Mouse (Mus musculus) T-cell, adult 66 days (primary cell): ENCODE measurements around the gene Xkr7. TPM values are rescaled to one million over a fixed set of nuclear protein-coding genes. Genes with fewer than 3 reads are reported as not detected.

Experiments
- total RNA-seq, 2 experiments: library from RNA; stranded (reverse); gene quantifications; 3 replicates in 1 of 2; 4 replicates in 1 of 2; pipeline ENCODE4 v1.2.4; 2023

Gene Xkr7
- total RNA-seq, result not detected

DNA sequence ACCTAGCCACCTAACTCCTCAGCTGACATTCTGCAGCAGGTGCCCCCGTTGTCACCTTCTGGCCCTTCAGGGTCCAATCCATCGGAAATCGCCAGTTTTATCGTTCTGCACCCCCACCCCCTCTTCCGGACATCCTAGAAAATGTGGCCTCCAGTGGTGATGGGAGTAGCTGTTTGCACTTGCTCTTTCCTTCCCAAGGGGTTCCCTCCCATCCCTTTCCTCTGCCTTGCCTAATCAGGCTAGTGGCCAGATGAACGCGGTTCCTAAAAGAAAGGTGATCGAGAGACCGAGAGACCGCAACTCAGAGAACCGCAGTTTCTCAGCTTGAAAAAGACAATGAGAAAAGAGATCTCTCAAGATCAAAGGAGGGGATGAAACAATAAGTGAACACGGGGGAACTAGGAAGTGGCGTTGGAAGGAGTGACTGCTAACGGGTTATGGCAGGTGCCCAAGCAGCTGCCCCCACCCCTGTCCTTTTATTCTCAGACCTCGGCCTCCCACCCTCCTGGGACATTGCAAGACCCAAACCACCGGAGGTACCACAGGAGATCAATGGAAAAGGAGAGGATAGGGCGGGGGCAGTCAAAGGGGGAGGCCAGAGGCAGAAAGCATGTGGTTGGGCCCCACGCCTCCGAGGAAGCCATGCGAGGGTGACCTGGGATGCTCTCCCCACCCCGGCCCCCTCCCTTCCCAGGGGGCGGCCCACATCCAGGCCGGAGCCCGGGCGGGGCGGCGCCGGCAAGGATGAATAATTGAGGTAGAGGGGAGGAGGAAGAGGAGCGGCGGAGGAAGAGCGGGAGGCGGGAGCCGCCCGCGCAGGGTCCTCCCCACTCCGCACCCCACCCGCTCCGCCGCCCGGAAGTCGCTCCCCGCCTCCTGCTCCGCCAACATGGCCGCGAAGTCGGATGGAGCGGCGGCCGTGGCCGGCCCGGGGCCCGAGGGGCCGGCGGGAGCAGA lies at the start of gene Xkr7:
TSS of gene Xkr7 (plus strand) at position 727 of the 957 bp plus-strand sequence.

GRCm38 (mm10) chr2:153014758-153015593 lies 16.7 kb upstream of the Xkr7 start, which contains the start of gene Pdrg1:
Gene Pdrg1, minus strand, starts transcription at chr2:153015427.

GRCm38 (mm10) chr2:153065747-153066508 lies 34.3 kb downstream of the Xkr7 start, which contains the start of gene Ccm2l:
Gene Ccm2l, plus strand, starts transcription at chr2:153065955.

Other genes with a start within 250 kb of the Xkr7 start
- gene Bcl2l1, start 200.1 kb upstream of the Xkr7 start, total RNA-seq, result 10 to 100 TPM; 24.9 to 30.8 TPM
- gene Tpx2, start 183.9 kb upstream of the Xkr7 start, total RNA-seq, result 1 to 10 TPM; 2.6 to 3.5 TPM
- gene Mylk2, start 120.5 kb upstream of the Xkr7 start, total RNA-seq, result not detected
- gene Foxs1, start 98.6 kb upstream of the Xkr7 start, total RNA-seq, result not detected
- gene Dusp15, start 80.2 kb upstream of the Xkr7 start, total RNA-seq, result not detected
- gene Ttll9, start 69.4 kb upstream of the Xkr7 start, total RNA-seq, result not detected
- 100 to 1,000 TPM; 102 to 111 TPM for gene Pdrg1, start 16.4 kb upstream of the Xkr7 start, total RNA-seq
- under 1 TPM in 1 of 2 experiments, not detected in 1; 0.41 TPM for gene Ccm2l, start 34.1 kb downstream of the Xkr7 start, total RNA-seq
- 1 to 10 TPM; 3.0 to 4.2 TPM for gene Hck, start 76.6 kb downstream of the Xkr7 start, total RNA-seq
- gene Tm9sf4, start 129.5 kb downstream of the Xkr7 start, total RNA-seq, result 10 to 100 TPM; 81.0 to 83.5 TPM
- 10 to 100 TPM; 22.0 to 24.3 TPM for gene Tspyl3, start 193.6 kb downstream of the Xkr7 start, total RNA-seq
- gene Plagl2, start 209.6 kb downstream of the Xkr7 start, total RNA-seq, result 10 to 100 TPM; 27.2 to 27.8 TPM
- 10 to 100 TPM; 29.4 to 32.9 TPM for gene Pofut1, start 209.7 kb downstream of the Xkr7 start, total RNA-seq